Mouse (Mus musculus) cerebellum, adult 9-10 months (tissue): Measurements from ENCODE around the gene Gdf9.

Source experiments
- DNase-seq: peaks from one replicate; pipeline ENCODE4 v3.0.0; 2022

Gene Gdf9

DNA sequence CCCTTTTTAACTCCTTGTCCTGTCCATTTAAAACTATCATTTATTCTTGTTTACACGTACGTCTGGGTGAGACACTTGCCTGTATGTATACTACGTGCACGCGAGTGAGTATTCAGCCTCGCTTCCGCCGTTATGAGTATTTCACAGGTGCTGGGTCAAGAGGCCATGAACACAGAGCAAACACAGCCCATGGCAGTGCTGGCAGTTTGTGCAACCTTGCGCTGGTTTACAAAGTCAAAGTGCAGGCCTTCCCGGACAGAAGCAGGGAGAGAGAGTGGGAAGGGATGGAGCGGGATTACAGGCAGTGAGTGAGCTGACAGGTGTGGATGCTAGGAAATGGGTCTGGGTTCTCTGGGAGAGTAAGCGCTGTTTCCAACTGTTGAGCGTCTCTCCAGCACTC is 15.4 kb downstream of the Gdf9 start:
- no peak for DNase-seq

GRCm38 (mm10) chr11:53447996-53448395 is 17.2 kb downstream of the Gdf9 start:
- no peak for DNase-seq

DNA sequence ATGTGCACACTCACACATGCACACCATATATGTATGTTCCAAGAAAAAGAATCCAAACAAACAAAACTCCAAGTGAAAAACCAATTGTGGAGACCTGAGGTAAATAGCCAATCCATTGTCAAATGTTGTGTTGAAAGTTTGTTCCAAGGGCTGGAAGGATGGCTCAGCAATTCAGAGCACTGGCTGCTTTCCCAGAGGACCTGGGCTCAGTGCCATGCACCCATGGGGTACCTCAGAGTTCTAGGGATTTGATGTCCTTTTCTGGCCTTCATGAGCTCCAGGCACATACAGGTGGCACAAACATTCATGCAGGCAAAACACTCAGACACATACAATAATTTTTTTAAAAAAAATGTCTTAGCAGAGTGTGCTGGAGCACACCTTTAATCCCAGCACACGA is 17.7 kb downstream of the Gdf9 start:
- peak; percentile 96 for DNase-seq

DNA sequence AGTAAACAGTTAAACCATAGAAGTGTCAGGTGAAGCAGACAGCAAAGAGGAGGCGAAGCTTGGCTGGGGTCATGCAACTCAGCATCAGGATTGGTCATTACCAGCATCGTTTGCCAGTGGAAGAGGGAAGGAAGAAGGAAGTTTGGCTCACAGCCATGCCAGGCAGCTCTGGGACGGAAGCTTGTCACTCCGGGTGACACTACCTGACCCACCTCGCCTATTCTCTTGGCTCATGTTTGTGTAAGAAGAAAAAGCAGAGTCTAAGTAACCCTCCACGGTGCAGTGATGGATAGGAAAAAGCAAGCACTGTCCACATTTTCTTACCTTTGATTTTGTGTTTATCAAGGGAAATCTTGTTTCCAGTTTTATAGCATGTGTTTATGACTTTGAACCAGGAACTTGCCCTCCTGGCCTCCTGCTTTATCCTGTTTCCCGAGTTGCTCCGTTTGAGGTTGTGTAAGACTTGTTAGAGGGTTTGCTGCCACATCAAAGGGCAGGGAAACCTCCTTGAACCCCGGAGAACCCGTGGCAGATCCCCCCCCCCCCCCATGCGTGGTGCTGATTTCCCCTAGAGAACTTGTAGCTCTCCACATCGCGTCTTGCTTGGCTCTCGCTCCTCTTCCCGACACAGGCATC is 19.4 kb downstream of the Gdf9 start:
- no peak for DNase-seq

DNA sequence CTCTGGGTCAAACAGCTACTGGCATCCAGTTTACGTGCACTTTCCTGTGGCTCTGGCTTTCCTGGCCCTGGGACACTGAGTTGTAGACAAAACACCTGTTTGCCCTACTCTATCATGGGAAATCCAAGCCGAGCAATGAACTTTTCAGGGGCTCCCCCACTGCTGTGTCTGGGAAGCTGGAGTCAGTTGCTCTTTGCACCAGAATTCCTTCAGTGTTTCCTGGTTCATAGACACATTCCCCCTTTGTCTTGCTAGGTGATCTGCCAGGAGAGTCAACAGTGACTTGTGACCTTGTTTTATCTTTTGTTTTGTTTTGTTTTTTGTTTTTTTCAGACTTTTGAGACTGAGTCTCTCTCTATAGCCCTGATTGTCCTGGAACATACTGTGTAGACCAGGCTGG is 20.5 kb downstream of the Gdf9 start:
- DNase-seq, result no peak

DNA sequence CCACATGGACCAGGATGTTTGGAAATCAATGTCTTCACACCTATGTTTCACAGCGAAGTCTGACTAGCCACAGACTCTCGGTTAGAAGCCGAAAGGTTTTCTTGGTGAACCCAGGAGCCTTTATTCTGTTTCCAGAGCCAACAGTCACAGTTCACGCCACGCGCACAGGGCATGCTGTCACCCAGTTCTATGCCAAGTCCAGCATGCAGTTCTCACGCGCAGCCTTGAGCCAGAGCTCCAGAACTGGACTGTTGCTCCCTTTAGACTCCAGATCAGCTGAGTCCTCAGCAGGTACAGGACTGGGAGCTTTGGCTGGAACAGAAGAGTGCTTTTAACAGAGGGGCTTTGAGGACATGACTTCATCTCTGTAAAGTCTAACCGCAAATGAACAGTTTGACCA is 21.6 kb downstream of the Gdf9 start:
- DNase-seq, result peak; percentile 67

DNA sequence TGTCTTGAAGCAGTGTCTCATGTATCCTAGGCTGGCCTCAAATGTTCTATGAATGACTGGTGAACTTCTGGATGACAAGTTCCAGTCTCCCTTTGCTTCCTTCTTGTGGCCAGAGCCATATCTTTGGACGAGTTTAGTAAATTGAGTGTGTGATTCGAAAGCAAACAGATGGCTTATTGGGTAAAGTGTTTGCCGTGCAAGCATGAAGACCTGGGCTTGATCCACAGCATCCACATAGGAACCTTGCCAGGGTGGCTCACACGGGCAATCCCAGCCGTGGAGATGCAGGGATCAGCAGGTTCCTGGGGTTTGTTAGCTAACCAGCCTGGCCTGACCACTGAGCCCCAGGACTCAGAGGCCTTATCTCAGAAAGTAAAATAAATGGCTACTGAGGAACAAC is 22.2 kb downstream of the Gdf9 start:
- no peak for DNase-seq

GRCm38 (mm10) chr11:53456474-53457371 is 25.9 kb downstream of the Gdf9 start, which contains the start of the genes Gm10447 and Shroom1:
TSS of gene Gm10447 (minus strand) at chr11:53457110.
TSS of gene Shroom1 (plus strand) at chr11:53457205.
- DNase-seq, result peak; percentile 73

GRCm38 (mm10) chr11:53457372-53457954 is 26.6 kb downstream of the Gdf9 start:
- no peak for DNase-seq

GRCm38 (mm10) chr11:53458996-53459395 is 28.2 kb downstream of the Gdf9 start:
- no peak for DNase-seq

DNA sequence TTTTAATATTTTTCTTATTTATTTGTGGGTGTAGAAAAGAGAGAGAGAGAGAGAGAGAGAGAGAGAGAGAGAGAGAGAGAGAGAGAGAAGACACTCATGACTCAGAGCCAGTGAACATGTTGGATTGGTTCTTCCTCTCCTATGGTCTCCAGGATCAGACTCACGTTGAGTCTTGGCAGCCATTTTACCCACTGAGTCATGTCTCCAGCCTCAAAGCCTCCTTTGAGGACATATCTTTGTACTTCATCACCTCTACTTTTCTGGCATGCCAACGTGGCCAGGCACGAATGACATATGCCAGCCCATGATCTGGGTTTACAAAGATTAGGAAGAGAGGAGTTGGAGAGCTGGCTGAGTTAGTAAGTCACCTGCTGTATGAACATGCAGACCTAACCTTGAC is 29.4 kb downstream of the Gdf9 start:
- no peak for DNase-seq

- no peak for DNase-seq
Measured at GRCm38 (mm10) chr11:53461727-53462126, 30.9 kb downstream of the Gdf9 start.

GRCm38 (mm10) chr11:53463551-53464424 is 33.0 kb downstream of the Gdf9 start:
- DNase-seq, result no peak

DNA sequence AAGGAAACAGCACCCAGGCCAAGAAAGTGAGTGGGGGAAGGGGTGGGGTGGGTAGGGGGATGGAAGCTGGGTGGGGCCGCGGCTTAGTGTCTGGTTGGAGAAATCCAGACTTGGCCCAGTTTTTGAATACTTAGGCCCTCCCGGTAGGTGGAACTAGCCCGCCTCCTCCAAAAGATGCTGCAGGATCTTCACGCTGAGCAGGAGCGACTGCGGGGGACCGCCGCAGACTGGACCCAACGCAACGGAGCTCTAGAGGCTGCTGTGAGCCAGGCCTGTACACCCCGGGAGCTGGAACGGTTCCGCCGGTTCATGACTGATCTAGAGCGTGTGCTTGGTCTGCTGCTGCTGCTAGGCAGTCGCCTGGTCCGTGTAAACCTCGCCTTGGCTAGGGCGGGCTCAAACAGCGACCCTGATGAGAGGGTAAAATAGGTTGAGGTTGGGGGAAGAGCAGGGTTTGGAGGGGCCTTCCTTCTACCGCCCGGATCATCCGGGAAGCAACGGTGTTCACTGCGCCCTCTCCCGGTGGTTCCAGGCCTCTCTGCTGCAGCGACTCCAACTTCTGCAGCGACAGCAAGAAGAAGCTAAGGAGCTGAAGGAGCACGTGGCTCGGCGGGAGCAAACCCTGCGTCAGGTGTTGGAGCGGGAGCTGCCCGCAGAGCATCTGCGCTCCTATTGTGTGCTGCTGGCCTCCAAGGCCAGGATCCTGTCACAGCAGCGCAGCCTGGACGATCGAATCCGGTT is 35.6 kb downstream of the Gdf9 start:
- DNase-seq, result peak; percentile 90

DNA sequence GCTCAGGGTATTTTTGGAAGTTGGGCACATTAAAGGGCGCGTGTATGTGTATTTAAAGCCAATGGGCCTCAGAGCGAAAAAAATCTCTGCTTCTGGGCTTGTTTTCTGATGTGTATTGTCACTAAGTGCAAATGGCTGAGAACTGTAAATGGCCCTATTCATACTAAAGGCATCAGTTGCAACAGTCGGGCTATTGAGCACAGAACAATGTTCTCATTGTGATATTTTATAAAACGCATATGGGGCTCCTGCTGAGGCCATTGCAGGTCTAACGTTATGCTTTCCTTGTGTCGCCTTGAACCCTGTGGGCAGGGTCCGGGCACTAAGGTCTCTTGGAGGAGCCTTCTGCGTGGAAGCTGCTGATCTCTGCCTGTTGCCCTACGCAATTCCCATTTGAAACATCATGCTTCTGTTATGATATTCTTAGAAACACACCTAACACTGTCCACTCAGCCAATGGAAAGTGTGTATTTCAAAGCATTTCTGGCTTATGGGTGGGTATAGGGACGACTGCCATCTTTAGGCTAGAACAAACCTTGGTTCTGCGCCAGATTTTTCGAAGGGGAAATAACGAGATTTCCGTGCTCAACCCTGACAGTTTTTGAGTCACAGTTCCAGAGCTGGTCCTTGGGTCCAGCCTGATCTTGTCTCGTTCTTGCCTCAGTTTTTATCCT is 38.6 kb downstream of the Gdf9 start:
- no peak for DNase-seq

- DNase-seq, result peak; percentile 95
Measured at GRCm38 (mm10) chr11:53469968-53470695, 39.3 kb downstream of the Gdf9 start, which contains the start of gene Gm9837. TSS of gene Gm9837 (minus strand) at chr11:53470479.

DNA sequence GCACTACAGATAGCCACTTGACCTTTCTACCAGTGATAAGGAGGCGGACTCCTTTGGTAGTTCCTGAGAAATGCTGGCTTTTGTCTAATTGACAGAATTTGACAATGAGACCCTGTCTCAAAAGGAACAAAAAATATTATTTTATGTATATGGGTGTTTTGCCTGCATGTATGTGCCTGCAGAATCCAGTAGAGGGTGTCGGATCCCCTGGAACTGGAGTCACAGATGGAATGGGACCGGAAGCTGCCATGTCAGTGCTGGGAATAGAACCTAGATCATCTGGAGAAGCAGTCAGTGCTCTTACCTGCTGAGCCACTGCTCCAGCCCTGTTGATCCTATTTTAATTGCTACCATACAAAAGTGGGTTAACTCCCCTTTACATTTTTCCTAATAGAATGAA is 41.9 kb downstream of the Gdf9 start:
- no peak for DNase-seq

- no peak for DNase-seq
Measured at GRCm38 (mm10) chr11:53475620-53476019, 44.8 kb downstream of the Gdf9 start.

DNA sequence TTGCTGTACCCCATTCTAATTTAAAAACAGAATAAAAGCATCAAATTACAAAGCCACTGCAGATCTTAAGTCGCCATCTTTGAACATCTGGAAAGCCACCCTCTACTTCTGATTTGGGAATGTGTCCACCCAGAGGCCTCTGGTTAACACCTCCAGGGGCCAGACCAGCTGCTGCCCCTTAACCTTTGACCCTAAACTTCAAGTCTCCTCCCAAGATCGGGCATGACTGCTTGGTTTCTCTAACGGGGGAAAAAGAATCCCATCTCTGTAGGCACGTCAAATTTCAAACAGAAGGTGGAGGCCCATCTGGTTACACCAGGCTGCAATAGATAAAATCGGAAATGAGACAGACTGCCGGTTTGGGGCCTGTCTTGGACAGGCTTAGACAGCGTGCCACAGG is 47.0 kb downstream of the Gdf9 start:
- no peak for DNase-seq

GRCm38 (mm10) chr11:53478383-53479170 is 47.8 kb downstream of the Gdf9 start:
- DNase-seq, result no peak
